Mouse (Mus musculus) layer of hippocampus, adult 2 months (tissue): ENCODE measurements around the gene Cysrt1. TPM values are rescaled to one million over a fixed set of nuclear protein-coding genes. Genes with fewer than 3 reads are reported as not detected.

Source experiments
- DNase-seq, 2 experiments: peaks; one replicate each; pipeline ENCODE4 v3.0.0; 2022; ENCODE audit warnings: low spot score in 2 of 2
- H3K27ac ChIP-seq: fragments of 200-600 bp; 2 replicates; pipeline ENCODE4 v1.8.1; 2022
- H3K4me3 ChIP-seq: fragments of 200-600 bp; 2 replicates; pipeline ENCODE4 v1.8.1; 2022; ENCODE audit warnings: mild to moderate bottlenecking
- CTCF ChIP-seq: fragments of 200-600 bp; conservative IDR thresholded peaks from 2 replicates; pipeline ENCODE4 v1.8.1; 2022; ENCODE audit warnings: antibody characterized with exemption, mild to moderate bottlenecking, moderate library complexity
- total RNA-seq, 2 experiments: library from RNA; stranded (reverse); gene quantifications; 2 replicates each; pipeline ENCODE4 v1.2.3; 2021

Cysrt1 gene
- total RNA-seq, 2 experiments from 2014 or later = not detected

GRCm38 (mm10) chr2:25211121-25211670 lies 31.1 kb downstream of the Cysrt1 start, which contains the start of gene Nelfb:
Gene Nelfb (minus strand): TSS chr2:25211489.
- peak within 1 kb of the TSS; percentile 91 for H3K4me3 ChIP-seq
- TF ChIP-seq CTCF = no peak
- peak within 1 kb of the TSS; percentile 98 for H3K27ac ChIP-seq
- DNase-seq = peak; percentile 83 to 84

- Histone ChIP-seq H3K4me3 (peak overlapping the region; percentile 91), H3K27ac (peak overlapping the region; percentile 98)
- TF ChIP-seq CTCF = no peak
- no peak for DNase-seq
Measured at GRCm38 (mm10) chr2:25210686-25211085, 31.6 kb downstream of the Cysrt1 start.

GRCm38 (mm10) chr2:25207593-25207992 lies 34.7 kb downstream of the Cysrt1 start:
- DNase-seq = no peak
- no peak for TF ChIP-seq CTCF
- H3K27ac ChIP-seq = no peak overlapping the region
- H3K4me3 ChIP-seq = no peak overlapping the region

- no peak for DNase-seq
- peak; percentile 57 for TF ChIP-seq CTCF
- no peak overlapping the region for H3K4me3 ChIP-seq
- no peak overlapping the region for H3K27ac ChIP-seq
Measured at GRCm38 (mm10) chr2:25203631-25204214, 38.5 kb downstream of the Cysrt1 start.

- Histone ChIP-seq H3K27ac (no peak overlapping the region), H3K4me3 (no peak overlapping the region)
- no peak for DNase-seq
- TF ChIP-seq CTCF = no peak
Measured at GRCm38 (mm10) chr2:25200631-25201030, 41.6 kb downstream of the Cysrt1 start.

- H3K4me3 ChIP-seq = no peak overlapping the region
- H3K27ac ChIP-seq = peak overlapping the region; percentile 39; the same call in 1 of the 2 replicates
- TF ChIP-seq CTCF = no peak
- DNase-seq = no peak
Measured at GRCm38 (mm10) chr2:25197946-25198345, 44.3 kb downstream of the Cysrt1 start.

GRCm38 (mm10) chr2:25197191-25197590 lies 45.1 kb downstream of the Cysrt1 start:
- Histone ChIP-seq H3K4me3 (no peak overlapping the region), H3K27ac (peak overlapping the region; percentile 80)
- no peak for TF ChIP-seq CTCF
- no peak for DNase-seq

- TF ChIP-seq CTCF = peak; percentile 32; the same call in 1 of the 2 replicates
- H3K4me3 ChIP-seq = peak within 1 kb of the TSS; percentile 35
- H3K27ac ChIP-seq = peak within 1 kb of the TSS; percentile 80
- DNase-seq = no peak
Measured at GRCm38 (mm10) chr2:25196172-25196954, 45.9 kb downstream of the Cysrt1 start, which contains the start of gene Tor4a. Gene Tor4a (minus strand): TSS chr2:25196886.

GRCm38 (mm10) chr2:25195211-25196156 lies 46.8 kb downstream of the Cysrt1 start:
- Histone ChIP-seq H3K27ac (peak overlapping the region; percentile 80; the same call in 1 of the 2 replicates), H3K4me3 (peak overlapping the region; percentile 35)
- no peak for TF ChIP-seq CTCF
- DNase-seq = no peak

- TF ChIP-seq CTCF = no peak
- H3K27ac ChIP-seq = 0 out of 2 replicates have a peak overlapping the region, but pooled peaks have one; percentile 39
Measured at GRCm38 (mm10) chr2:25194486-25195171, 47.6 kb downstream of the Cysrt1 start.

GRCm38 (mm10) chr2:25194006-25194405 lies 48.2 kb downstream of the Cysrt1 start:
- Histone ChIP-seq H3K4me3 (no peak overlapping the region), H3K27ac (peak overlapping the region; percentile 39; the same call in 1 of the 2 replicates)
- no peak for TF ChIP-seq CTCF
- no peak for DNase-seq

More at GRCm38 (mm10) chr2:25194486-25195171, 47.6 kb downstream of the Cysrt1 start:
- no peak overlapping the region for H3K4me3 ChIP-seq
- no peak for DNase-seq

GRCm38 (mm10) chr2:25193330-25193770 lies 48.9 kb downstream of the Cysrt1 start:
- peak; percentile 91 for TF ChIP-seq CTCF
- peak overlapping the region; percentile 39; the same call in 1 of the 2 replicates for H3K27ac ChIP-seq
- peak; percentile 76 to 82 for DNase-seq
- H3K4me3 ChIP-seq = no peak overlapping the region

Other genes starting within 250 kb of the Cysrt1 start
- gene Nsmf, start 188.1 kb downstream of the Cysrt1 start, total RNA-seq = 1,000 to 10,000 TPM in 1 of 2 experiments, 100 to 1,000 TPM in 1; 975 to 1,037 TPM
- not detected for gene Entpd8, start 162.1 kb downstream of the Cysrt1 start, total RNA-seq
- gene Noxa1, start 147.3 kb downstream of the Cysrt1 start, total RNA-seq = not detected
- gene Nrarp, start 61.7 kb downstream of the Cysrt1 start, total RNA-seq = 10 to 100 TPM; 21.3 to 21.9 TPM
- gene Tor4a, start 45.6 kb downstream of the Cysrt1 start, total RNA-seq = 1 to 10 TPM; 2.2 to 3.0 TPM
- gene Nelfb, start 31.0 kb downstream of the Cysrt1 start, total RNA-seq = 10 to 100 TPM; 57.0 to 58.5 TPM
- under 1 TPM in 1 of 2 experiments, not detected in 1; 0.33 TPM for gene Stpg3, start 27.8 kb downstream of the Cysrt1 start, total RNA-seq
- not detected for gene Fam166a, start 23.7 kb downstream of the Cysrt1 start, total RNA-seq
- 100 to 1,000 TPM; 305 to 309 TPM for gene Tubb4b, start 17.8 kb downstream of the Cysrt1 start, total RNA-seq
- not detected for gene Slc34a3, start 8.1 kb downstream of the Cysrt1 start, total RNA-seq
- gene Rnf224, start 5.7 kb downstream of the Cysrt1 start, total RNA-seq = not detected
- 100 to 1,000 TPM; 228 to 232 TPM for gene Rnf208, start 197 bp downstream of the Cysrt1 start, total RNA-seq
- 1 to 10 TPM; 2.2 to 2.4 TPM for gene AL732309.1, start 4.4 kb upstream of the Cysrt1 start, total RNA-seq
- 10 to 100 TPM; 35.1 to 35.8 TPM for gene Tmem203, start 13.0 kb upstream of the Cysrt1 start, total RNA-seq
- gene Tprn, start 20.2 kb upstream of the Cysrt1 start, total RNA-seq = 10 to 100 TPM; 21.5 to 23.8 TPM
- gene Ssna1, start 30.0 kb upstream of the Cysrt1 start, total RNA-seq = 10 to 100 TPM; 64.5 to 69.3 TPM
- gene Anapc2, start 30.0 kb upstream of the Cysrt1 start, total RNA-seq = 10 to 100 TPM; 84.6 to 84.7 TPM
- gene Tmem210, start 45.7 kb upstream of the Cysrt1 start, total RNA-seq = not detected
- gene Lrrc26, start 47.5 kb upstream of the Cysrt1 start, total RNA-seq = not detected
- gene Grin1, start 76.7 kb upstream of the Cysrt1 start, total RNA-seq = 100 to 1,000 TPM; 443 to 449 TPM
- gene Man1b1, start 89.9 kb upstream of the Cysrt1 start, total RNA-seq = 10 to 100 TPM; 56.4 to 58.0 TPM
- gene Dpp7, start 113.9 kb upstream of the Cysrt1 start, total RNA-seq = 10 to 100 TPM; 32.1 to 36.2 TPM
- gene Uap1l1, start 123.2 kb upstream of the Cysrt1 start, total RNA-seq = 10 to 100 TPM; 14.6 to 19.8 TPM
- gene Sapcd2, start 129.9 kb upstream of the Cysrt1 start, total RNA-seq = 1 to 10 TPM; 3.0 to 4.0 TPM
- gene Entpd2, start 153.4 kb upstream of the Cysrt1 start, total RNA-seq = 10 to 100 TPM; 14.6 to 16.6 TPM
- 100 to 1,000 TPM; 429 to 433 TPM for gene Npdc1, start 156.9 kb upstream of the Cysrt1 start, total RNA-seq
- under 1 TPM in 1 of 2 experiments, not detected in 1; 0.37 TPM for gene Fut7, start 180.8 kb upstream of the Cysrt1 start, total RNA-seq
- 100 to 1,000 TPM; 159 to 167 TPM for gene Abca2, start 186.3 kb upstream of the Cysrt1 start, total RNA-seq
- gene Clic3, start 214.4 kb upstream of the Cysrt1 start, total RNA-seq = under 1 TPM in 1 of 2 experiments, not detected in 1; 0.49 TPM
- gene Paxx, start 218.6 kb upstream of the Cysrt1 start, total RNA-seq = 10 to 100 TPM; 55.7 to 62.1 TPM
- gene Ptgds, start 227.6 kb upstream of the Cysrt1 start, total RNA-seq = 100 to 1,000 TPM; 541 to 735 TPM